Mouse (Mus musculus): ENCODE measurements around the gene Cdh23. TPM values are rescaled to one million over a fixed set of nuclear protein-coding genes. Genes with fewer than 3 reads are reported as not detected.

The Cdh23 gene
- polyA plus RNA-seq, 1 experiment from 2014 or later: 10.0 TPM

- no peak overlapping the region for H3K9ac ChIP-seq (replicated peaks)
- H3K4me1 ChIP-seq: no peaks in the 10 kb centered on the region
- H3K4me2 ChIP-seq: no peak overlapping the region
- peaks cover 10% of the 10 kb centered on the region; the same call in 1 of the 2 replicates for H3K27me3 ChIP-seq (replicated peaks)
- WGBS: 63% methylated on average over 4 of the region's 4 CpGs
- H3K36me3 ChIP-seq: no peaks in the 10 kb centered on the region
- no peaks in the 10 kb centered on the region; the same call in 1 of the 2 replicates for H3K9me3 ChIP-seq (replicated peaks)
- no peak overlapping the region for H3K27ac ChIP-seq (replicated peaks)
- H3K4me3 ChIP-seq (replicated peaks): no peak overlapping the region
- no peak for ATAC-seq (ENCODE audit: low FRiP score)
Measured at GRCm38 (mm10) chr10:60677319-60677718, 19.0 kb downstream of the Cdh23 start.

DNA sequence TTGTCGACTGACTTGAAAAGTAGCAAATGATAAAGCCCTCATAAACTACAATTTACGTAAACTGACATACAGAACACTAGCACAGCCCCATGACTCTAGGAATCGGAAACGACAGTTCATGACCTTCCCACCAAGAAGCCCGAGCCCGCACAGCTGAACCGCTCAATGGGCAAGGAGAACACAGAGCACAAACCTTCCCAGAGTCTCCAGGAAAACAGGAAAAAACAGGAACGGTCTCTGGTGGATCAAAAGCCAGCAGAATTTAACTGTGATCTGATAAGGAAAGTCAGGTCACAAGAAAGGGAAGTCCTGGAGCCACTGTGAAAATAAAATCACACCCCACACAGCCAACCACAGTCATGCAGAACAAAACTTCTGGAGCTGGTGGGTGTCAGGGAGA is 26.1 kb downstream of the Cdh23 start:
- no peak overlapping the region for H3K4me2 ChIP-seq
- no peak for ATAC-seq (ENCODE audit: low FRiP score)
- 68% methylated on average over 8 of the region's 8 CpGs for WGBS

GRCm38 (mm10) chr10:60668591-60668990 is 27.7 kb downstream of the Cdh23 start:
- Histone ChIP-seq H3K4me3 (replicated peaks) (no peak overlapping the region), H3K4me1 (no peaks in the 10 kb centered on the region), H3K9me3 (replicated peaks) (no peaks in the 10 kb centered on the region), H3K36me3 (no peaks in the 10 kb centered on the region), H3K4me2 (no peak overlapping the region), H3K27ac (replicated peaks) (no peak overlapping the region), H3K9ac (replicated peaks) (no peak overlapping the region), H3K27me3 (replicated peaks) (no peaks in the 10 kb centered on the region)
- ATAC-seq (ENCODE audit: low FRiP score): no peak
- 93% methylated on average over 3 of the region's 3 CpGs for WGBS

More for the DNA sequence above, 26.1 kb downstream of the Cdh23 start:
- H3K9me3 ChIP-seq (replicated peaks): no peaks in the 10 kb centered on the region; the same call in 1 of the 2 replicates
- H3K4me3 ChIP-seq (replicated peaks): no peak overlapping the region
- H3K4me1 ChIP-seq: no peaks in the 10 kb centered on the region
- 0 out of 2 replicates have a peak, but pooled peaks cover 4% of the 10 kb centered on the region for H3K27me3 ChIP-seq (replicated peaks)
- no peak overlapping the region for H3K27ac ChIP-seq (replicated peaks)
- H3K36me3 ChIP-seq: no peaks in the 10 kb centered on the region
- no peak overlapping the region for H3K9ac ChIP-seq (replicated peaks)

DNA sequence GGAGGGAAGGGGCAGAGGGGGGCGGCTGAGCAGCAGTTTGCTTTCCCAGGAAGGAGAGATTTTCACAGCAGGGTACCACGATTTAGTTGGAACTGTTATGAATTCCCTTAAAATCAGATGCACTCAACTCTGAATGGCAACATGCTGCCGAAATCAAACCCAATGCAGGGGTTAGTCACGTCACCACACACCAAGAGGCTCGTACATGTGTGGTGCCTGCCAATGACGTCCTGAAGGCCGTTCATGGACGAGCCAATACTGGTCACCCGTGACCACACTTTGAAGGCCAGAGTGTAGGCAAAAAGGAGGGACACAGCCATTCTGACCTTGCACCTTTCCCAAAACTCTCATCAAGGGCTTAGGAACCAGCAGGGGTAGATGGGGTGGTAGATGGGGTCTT is 35.3 kb downstream of the Cdh23 start:
- Histone ChIP-seq H3K9ac (replicated peaks) (no peak overlapping the region), H3K4me3 (replicated peaks) (no peak overlapping the region), H3K27ac (replicated peaks) (no peak overlapping the region), H3K27me3 (replicated peaks) (peaks cover 3% of the 10 kb centered on the region; the same call in 1 of the 2 replicates), H3K36me3 (no peaks in the 10 kb centered on the region), H3K4me2 (no peak overlapping the region), H3K4me1 (no peaks in the 10 kb centered on the region), H3K9me3 (replicated peaks) (no peaks in the 10 kb centered on the region)
- WGBS: 75% methylated on average over 9 of the region's 9 CpGs
- ATAC-seq (ENCODE audit: low FRiP score): no peak

- Histone ChIP-seq H3K9me3 (replicated peaks) (no peaks in the 10 kb centered on the region), H3K36me3 (no peaks in the 10 kb centered on the region), H3K27ac (replicated peaks) (no peak overlapping the region), H3K4me3 (replicated peaks) (no peak overlapping the region), H3K4me2 (no peak overlapping the region), H3K27me3 (replicated peaks) (peaks cover 3% of the 10 kb centered on the region; the same call in 1 of the 2 replicates), H3K9ac (replicated peaks) (no peak overlapping the region), H3K4me1 (no peaks in the 10 kb centered on the region)
- 61% methylated on average over 15 of the region's 15 CpGs for WGBS
- ATAC-seq (ENCODE audit: low FRiP score): no peak
Measured at GRCm38 (mm10) chr10:60659450-60660020, 36.8 kb downstream of the Cdh23 start.

- ATAC-seq (ENCODE audit: low FRiP score): no peak
- Histone ChIP-seq H3K4me2 (no peak overlapping the region), H3K9ac (replicated peaks) (no peak overlapping the region), H3K27me3 (replicated peaks) (peaks cover 3% of the 10 kb centered on the region; the same call in 1 of the 2 replicates), H3K36me3 (no peaks in the 10 kb centered on the region), H3K9me3 (replicated peaks) (no peaks in the 10 kb centered on the region), H3K4me1 (no peaks in the 10 kb centered on the region), H3K27ac (replicated peaks) (no peak overlapping the region), H3K4me3 (replicated peaks) (no peak overlapping the region)
- WGBS: 85% methylated on average over 10 of the region's 10 CpGs
Measured at GRCm38 (mm10) chr10:60658176-60658575, 38.1 kb downstream of the Cdh23 start.

GRCm38 (mm10) chr10:60653675-60654074 is 42.6 kb downstream of the Cdh23 start:
- Histone ChIP-seq H3K4me1 (no peaks in the 10 kb centered on the region), H3K27ac (replicated peaks) (no peak overlapping the region), H3K4me2 (no peak overlapping the region), H3K27me3 (replicated peaks) (peaks cover 3% of the 10 kb centered on the region; the same call in 1 of the 2 replicates), H3K9me3 (replicated peaks) (no peaks in the 10 kb centered on the region), H3K9ac (replicated peaks) (no peak overlapping the region), H3K36me3 (no peaks in the 10 kb centered on the region), H3K4me3 (replicated peaks) (no peak overlapping the region)
- WGBS: 90% methylated on average over 4 of the region's 4 CpGs
- no peak for ATAC-seq (ENCODE audit: low FRiP score)

- H3K27ac ChIP-seq (replicated peaks): no peak overlapping the region
- H3K36me3 ChIP-seq: no peaks in the 10 kb centered on the region
- H3K27me3 ChIP-seq (replicated peaks): peaks cover 3% of the 10 kb centered on the region; the same call in 1 of the 2 replicates
- H3K9me3 ChIP-seq (replicated peaks): no peaks in the 10 kb centered on the region
- no peak overlapping the region for H3K9ac ChIP-seq (replicated peaks)
- no peak for ATAC-seq (ENCODE audit: low FRiP score)
- 89% methylated on average over 10 of the region's 10 CpGs for WGBS
- no peak overlapping the region for H3K4me3 ChIP-seq (replicated peaks)
- no peaks in the 10 kb centered on the region for H3K4me1 ChIP-seq
- no peak overlapping the region for H3K4me2 ChIP-seq
Measured at GRCm38 (mm10) chr10:60653106-60653505, 43.2 kb downstream of the Cdh23 start.

DNA sequence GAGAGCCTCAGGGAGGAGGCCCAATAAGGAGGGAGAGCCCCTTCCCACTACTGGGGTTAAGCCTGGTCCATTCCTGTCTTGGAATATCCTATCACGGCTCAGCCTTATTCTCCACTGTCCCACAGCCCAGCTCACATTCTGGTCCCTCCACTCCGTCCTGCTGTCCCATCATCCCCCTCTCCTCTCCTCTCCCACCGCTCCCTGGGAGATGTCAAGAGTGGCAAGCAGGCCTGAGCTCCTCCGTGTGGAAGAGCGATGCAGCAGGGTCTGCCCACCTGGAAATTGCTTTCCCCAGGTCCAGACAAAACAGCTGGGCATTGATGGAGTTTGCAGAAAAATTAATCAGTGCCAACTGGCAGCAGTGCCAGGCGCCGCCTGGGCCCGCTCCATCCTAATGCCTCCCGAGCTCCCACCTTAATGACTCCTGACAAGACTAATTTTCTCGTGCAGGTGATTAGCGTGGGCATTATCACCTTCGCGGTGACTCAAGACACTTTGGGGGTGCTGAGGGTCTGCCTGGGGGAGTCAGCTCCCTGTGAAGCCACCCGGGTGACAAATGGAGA is 52.1 kb downstream of the Cdh23 start:
- Histone ChIP-seq H3K27ac (replicated peaks) (no peak overlapping the region), H3K9me3 (replicated peaks) (no peaks in the 10 kb centered on the region), H3K36me3 (no peaks in the 10 kb centered on the region), H3K27me3 (replicated peaks) (no peaks in the 10 kb centered on the region), H3K4me1 (peaks cover 16% of the 10 kb centered on the region), H3K9ac (replicated peaks) (no peak overlapping the region), H3K4me2 (no peak overlapping the region), H3K4me3 (replicated peaks) (no peak overlapping the region)
- 49% methylated on average over 14 of the region's 14 CpGs for WGBS
- ATAC-seq (ENCODE audit: low FRiP score): peak; percentile 43

GRCm38 (mm10) chr10:60639291-60639690 is 57.0 kb downstream of the Cdh23 start:
- Histone ChIP-seq H3K4me1 (peaks cover 24% of the 10 kb centered on the region), H3K36me3 (no peaks in the 10 kb centered on the region), H3K9ac (replicated peaks) (no peak overlapping the region), H3K27me3 (replicated peaks) (no peaks in the 10 kb centered on the region), H3K4me2 (no peak overlapping the region), H3K4me3 (replicated peaks) (no peak overlapping the region), H3K27ac (replicated peaks) (no peak overlapping the region), H3K9me3 (replicated peaks) (no peaks in the 10 kb centered on the region)
- WGBS: 54% methylated on average over 9 of the region's 9 CpGs
- no peak for ATAC-seq (ENCODE audit: low FRiP score)

- 14% methylated on average over 13 of the region's 13 CpGs for WGBS
- ATAC-seq (ENCODE audit: low FRiP score): peak; percentile 45; the same call in 1 of the 2 replicates
- H3K9ac ChIP-seq (replicated peaks): no peak overlapping the region
Measured at GRCm38 (mm10) chr10:60635568-60636295, 60.6 kb downstream of the Cdh23 start.

GRCm38 (mm10) chr10:60634391-60634790 is 61.9 kb downstream of the Cdh23 start:
- Histone ChIP-seq H3K4me1 (peaks cover 13% of the 10 kb centered on the region), H3K9ac (replicated peaks) (no peak overlapping the region), H3K36me3 (no peaks in the 10 kb centered on the region), H3K4me2 (no peak overlapping the region), H3K9me3 (replicated peaks) (no peaks in the 10 kb centered on the region), H3K27ac (replicated peaks) (no peak overlapping the region), H3K27me3 (replicated peaks) (0 out of 2 replicates have a peak, but pooled peaks cover 6% of the 10 kb centered on the region), H3K4me3 (replicated peaks) (no peak overlapping the region)
- 90% methylated on average over 9 of the region's 9 CpGs for WGBS
- ATAC-seq (ENCODE audit: low FRiP score): no peak

More at GRCm38 (mm10) chr10:60635568-60636295, 60.6 kb downstream of the Cdh23 start:
- H3K9me3 ChIP-seq (replicated peaks): no peaks in the 10 kb centered on the region
- no peak overlapping the region for H3K4me3 ChIP-seq (replicated peaks)
- H3K27ac ChIP-seq (replicated peaks): no peak overlapping the region
- H3K4me2 ChIP-seq: no peak overlapping the region
- no peaks in the 10 kb centered on the region for H3K36me3 ChIP-seq
- peaks cover 14% of the 10 kb centered on the region for H3K4me1 ChIP-seq
- 0 out of 2 replicates have a peak, but pooled peaks cover 6% of the 10 kb centered on the region for H3K27me3 ChIP-seq (replicated peaks)

Data from neural tube, embryonic 15.5 days (tissue).